Mouse (Mus musculus) heart, embryonic 11.5 days (tissue): ENCODE measurements at regions not wholly inside any gene's neighbourhood (a gene's known extent, or its start where the extent isn't known, plus 50 kb on each side); places are given as distances from the start of the nearest gene placed in this dataset.

ENCODE experiments used
- ATAC-seq: fragments of 200-750 bp; cut with Nextera tagmentation; replicated peaks from 2 replicates; pipeline ENCODE4 v1.8.0; 2017; ENCODE audit warnings: moderate library complexity; ENCODE audit not compliant: insufficient number of reproducible peaks, low FRiP score, low TSS enrichment
- H3K27ac ChIP-seq: fragments of 300-500 bp; sonication (generic); 2 replicates; pipeline ENCODE4 v1.5.1; 2014; ENCODE audit warnings: mild to moderate bottlenecking, low read depth, low read length
- H3K27me3 ChIP-seq: fragments of 300-500 bp; sonication (generic); 2 replicates; pipeline ENCODE4 v1.6.1; 2014; ENCODE audit warnings: mild to moderate bottlenecking, low read length, mixed read lengths; ENCODE audit not compliant: control insufficient read depth, insufficient read depth
- H3K36me3 ChIP-seq: fragments of 300-500 bp; sonication (generic); 2 replicates; pipeline ENCODE4 v1.6.1; 2014; ENCODE audit warnings: mild to moderate bottlenecking, low read length, moderate library complexity, mixed read lengths; ENCODE audit not compliant: control insufficient read depth, insufficient read depth
- H3K4me1 ChIP-seq: fragments of 300-500 bp; sonication (generic); 2 replicates; pipeline ENCODE4 v1.6.1; 2014; ENCODE audit warnings: low read length; ENCODE audit not compliant: control insufficient read depth, insufficient read depth
- H3K4me2 ChIP-seq: fragments of 300-500 bp; sonication (generic); 2 replicates; pipeline ENCODE4 v1.6.1; 2014; ENCODE audit warnings: mild to moderate bottlenecking, moderate library complexity
- H3K4me3 ChIP-seq: fragments of 300-500 bp; sonication (generic); 2 replicates; pipeline ENCODE4 v1.5.1; 2014; ENCODE audit warnings: low read depth, low read length
- H3K9ac ChIP-seq: fragments of 300-500 bp; sonication (generic); 2 replicates; pipeline ENCODE4 v1.6.1; 2014; ENCODE audit warnings: mild to moderate bottlenecking, low read depth, low read length, moderate library complexity
- H3K9me3 ChIP-seq: fragments of 300-500 bp; sonication (generic); replicated peaks from 2 replicates; pipeline ENCODE4 v1.6.1; 2016; ENCODE audit warnings: low read length; ENCODE audit not compliant: control insufficient read depth
- WGBS: fragments of 180-500 bp; shearing (Covaris S2); extraction: QIAGEN DNeasy Blood & Tissue Kit; methylation state at CpG from one replicate; pipeline ENCODE4 v1.1.7; 2014; ENCODE audit not compliant: insufficient replicate concordance; 5-methylcytosine and 5-hydroxymethylcytosine counted together

DNA sequence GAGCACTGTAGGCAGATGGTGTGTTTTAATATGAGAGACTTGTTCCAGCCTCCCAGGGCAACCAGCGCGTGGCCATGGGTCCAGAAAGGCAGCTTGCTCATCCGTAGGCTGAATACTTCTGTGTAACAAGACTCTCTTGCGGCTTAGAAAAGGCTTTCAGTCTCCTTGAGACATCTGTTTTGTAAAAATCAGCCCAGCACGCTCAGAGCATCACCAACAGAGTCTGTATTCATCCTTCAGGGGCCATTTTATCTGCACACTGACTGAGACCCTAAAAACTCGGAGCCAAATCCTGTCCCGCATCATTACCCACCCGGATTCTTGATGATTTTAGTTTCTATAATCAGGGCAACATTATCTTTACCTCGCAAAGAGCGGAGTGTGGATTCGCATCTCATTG is 396.4 kb upstream of the Klf4 start:
- WGBS = 70% methylated on average over 11 of the region's 11 CpGs
- H3K27me3 ChIP-seq = no peaks in the 10 kb centered on the region
- H3K27ac ChIP-seq = no peak overlapping the region
- H3K9me3 ChIP-seq = no peaks in the 10 kb centered on the region
- H3K36me3 ChIP-seq = no peaks in the 10 kb centered on the region
- H3K9ac ChIP-seq = no peak overlapping the region
- no peaks in the 10 kb centered on the region for H3K4me1 ChIP-seq
- ATAC-seq = no peak
- no peak overlapping the region for H3K4me2 ChIP-seq
- H3K4me3 ChIP-seq = no peak overlapping the region

DNA sequence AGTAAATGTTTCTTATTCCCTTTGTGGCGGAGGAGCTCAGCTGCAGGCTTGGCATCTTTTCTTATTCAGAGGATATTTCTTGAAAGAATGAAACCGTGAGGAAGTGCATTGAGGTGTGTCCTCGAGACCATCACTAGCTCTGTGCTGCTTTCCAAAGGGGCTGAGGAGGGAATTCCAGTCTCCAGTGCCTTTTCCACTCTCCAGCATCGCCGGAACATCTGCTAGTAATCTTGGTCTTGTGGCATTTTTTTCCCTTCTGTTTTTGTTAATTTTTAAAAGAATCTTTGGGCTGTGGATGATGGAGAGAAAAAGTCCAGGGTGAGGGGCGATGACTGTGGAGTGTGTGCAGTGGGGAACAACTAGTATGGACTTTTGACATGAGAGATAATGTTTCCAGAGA is 395.9 kb upstream of the Klf4 start:
- ATAC-seq = no peak

DNA sequence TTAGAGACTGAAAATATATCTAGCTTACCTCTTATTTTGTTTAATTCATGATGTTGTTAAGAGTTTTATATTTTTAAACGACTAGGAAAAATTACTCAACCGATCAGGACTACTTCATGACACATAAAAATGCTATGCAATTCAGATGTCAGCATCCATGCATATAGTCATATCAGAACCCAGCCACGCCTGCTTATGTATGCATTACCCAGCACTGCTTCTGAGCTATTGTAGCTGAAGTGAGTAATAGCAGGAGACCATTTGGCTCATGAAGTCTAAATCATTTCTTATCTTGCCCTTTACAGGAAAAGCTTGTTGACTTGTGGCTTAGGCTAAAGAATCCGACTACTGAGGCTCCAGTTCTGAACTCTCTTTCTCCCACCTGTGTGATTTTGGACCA is 395.1 kb upstream of the Klf4 start:
- Histone ChIP-seq H3K27me3 (no peaks in the 10 kb centered on the region), H3K4me3 (no peak overlapping the region), H3K4me2 (no peak overlapping the region), H3K9me3 (no peaks in the 10 kb centered on the region), H3K27ac (no peak overlapping the region), H3K4me1 (no peaks in the 10 kb centered on the region), H3K9ac (no peak overlapping the region), H3K36me3 (no peaks in the 10 kb centered on the region)
- whole genome bisulfite sequencing = 72% methylated on average over 4 of the region's 4 CpGs
- no peak for ATAC-seq

More for the DNA sequence above, 395.9 kb upstream of the Klf4 start:
- no peak overlapping the region for H3K4me3 ChIP-seq
- H3K4me1 ChIP-seq = no peaks in the 10 kb centered on the region
- no peaks in the 10 kb centered on the region for H3K27me3 ChIP-seq
- no peaks in the 10 kb centered on the region for H3K9me3 ChIP-seq
- H3K27ac ChIP-seq = no peak overlapping the region
- H3K4me2 ChIP-seq = no peak overlapping the region
- H3K9ac ChIP-seq = no peak overlapping the region
- 78% methylated on average over 6 of the region's 6 CpGs for WGBS
- H3K36me3 ChIP-seq = no peaks in the 10 kb centered on the region

DNA sequence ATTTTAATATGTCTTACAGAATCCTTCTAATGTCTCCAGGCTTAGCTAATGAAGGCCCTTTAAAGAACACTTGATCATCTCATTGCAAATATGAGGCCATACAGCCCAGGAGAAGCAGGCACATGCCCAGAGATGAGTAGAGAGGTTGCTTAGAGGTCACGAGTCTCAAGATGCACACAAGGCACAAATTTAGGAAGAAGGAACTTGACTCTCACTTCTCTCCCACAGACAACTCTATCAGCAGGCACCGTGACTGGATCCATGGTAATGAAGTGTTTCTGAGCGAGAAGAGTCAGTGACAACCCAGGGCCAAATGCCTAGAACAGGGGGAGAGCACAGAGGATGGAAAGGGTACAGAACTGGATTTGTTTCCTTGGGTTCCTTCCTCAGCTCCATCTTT is 392.7 kb upstream of the Klf4 start:
- WGBS = 64% methylated on average over 3 of the region's 3 CpGs
- no peak for ATAC-seq
- no peak overlapping the region for H3K4me2 ChIP-seq

GRCm38 (mm10) chr4:55921217-55921616 is 389.0 kb upstream of the Klf4 start:
- H3K27ac ChIP-seq = no peak overlapping the region
- no peak overlapping the region for H3K4me3 ChIP-seq
- WGBS = 72% methylated on average over 4 of the region's 4 CpGs
- H3K27me3 ChIP-seq = no peaks in the 10 kb centered on the region
- no peaks in the 10 kb centered on the region for H3K36me3 ChIP-seq
- no peaks in the 10 kb centered on the region for H3K9me3 ChIP-seq
- no peak overlapping the region for H3K9ac ChIP-seq
- no peak for ATAC-seq
- H3K4me2 ChIP-seq = no peak overlapping the region
- H3K4me1 ChIP-seq = no peaks in the 10 kb centered on the region

More for the DNA sequence above, 392.7 kb upstream of the Klf4 start:
- Histone ChIP-seq H3K27me3 (no peaks in the 10 kb centered on the region), H3K4me3 (no peak overlapping the region), H3K9ac (no peak overlapping the region), H3K9me3 (no peaks in the 10 kb centered on the region), H3K4me1 (no peaks in the 10 kb centered on the region), H3K36me3 (no peaks in the 10 kb centered on the region), H3K27ac (no peak overlapping the region)

DNA sequence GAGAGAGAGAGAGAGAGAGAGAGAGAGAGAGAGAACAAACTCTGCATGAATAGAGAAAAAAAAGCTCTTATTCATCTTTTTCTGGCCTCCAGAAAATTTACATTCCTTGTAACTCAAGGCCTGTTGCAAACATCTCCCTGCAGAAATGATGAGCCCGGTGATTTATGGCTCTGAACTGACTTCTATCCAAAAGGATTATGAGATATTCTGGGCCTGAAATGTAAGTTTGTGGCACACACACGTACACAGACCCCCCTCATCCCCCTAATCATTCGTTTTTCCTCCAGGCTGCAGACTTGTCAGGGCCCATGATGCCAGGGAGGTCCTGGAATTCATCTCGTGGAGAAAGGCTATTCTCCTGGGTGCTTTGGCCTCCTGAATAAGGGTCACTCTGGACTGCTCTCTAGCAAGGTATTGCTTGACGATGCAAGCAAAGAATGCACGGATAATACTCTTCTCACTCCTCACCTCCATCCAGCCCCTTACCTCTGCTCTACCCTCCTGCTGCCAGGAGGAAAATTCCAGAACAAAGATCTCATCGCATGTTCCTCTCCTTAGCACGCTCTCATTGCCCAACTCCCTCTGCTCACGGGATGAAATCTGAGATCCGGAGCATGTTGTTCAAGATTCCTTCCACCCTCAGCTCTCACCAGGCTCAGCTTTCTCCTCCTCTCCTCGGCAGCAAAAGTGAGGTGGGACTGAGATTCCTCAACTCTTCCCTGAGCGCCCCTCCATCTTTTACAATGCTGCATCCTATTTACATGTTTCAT is 362.0 kb upstream of the Klf4 start:
- Histone ChIP-seq H3K4me3 (no peak overlapping the region), H3K4me2 (no peak overlapping the region), H3K4me1 (no peaks in the 10 kb centered on the region), H3K9ac (no peak overlapping the region), H3K27ac (no peak overlapping the region), H3K9me3 (no peaks in the 10 kb centered on the region), H3K36me3 (no peaks in the 10 kb centered on the region), H3K27me3 (no peaks in the 10 kb centered on the region)
- no peak for ATAC-seq
- 61% methylated on average over 12 of the region's 12 CpGs for WGBS

DNA sequence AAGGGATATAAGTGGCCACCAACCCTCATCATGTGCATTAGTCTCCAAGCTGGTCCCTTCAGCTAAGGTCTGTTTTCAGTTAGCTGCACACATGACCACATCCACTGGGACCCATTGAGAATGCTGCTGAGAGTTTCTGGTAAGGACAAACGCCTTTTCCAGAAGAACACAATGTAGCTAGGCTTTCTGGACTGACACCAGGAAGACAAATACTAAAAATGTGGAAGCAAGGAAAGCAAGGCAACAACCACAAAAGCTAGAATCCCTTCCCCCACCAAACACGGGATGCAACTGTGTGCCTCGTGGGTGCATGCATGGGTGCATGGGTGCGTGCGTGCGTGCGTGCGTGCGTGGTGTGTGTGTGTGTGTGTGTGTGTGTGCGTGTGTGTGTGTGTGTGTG is 359.4 kb upstream of the Klf4 start:
- H3K27ac ChIP-seq = no peak overlapping the region
- no peaks in the 10 kb centered on the region for H3K4me1 ChIP-seq
- H3K9ac ChIP-seq = no peak overlapping the region
- no peak overlapping the region for H3K4me2 ChIP-seq
- no peak overlapping the region for H3K4me3 ChIP-seq
- H3K27me3 ChIP-seq = no peaks in the 10 kb centered on the region
- no peak for ATAC-seq
- WGBS = 90% methylated on average over 9 of the region's 10 CpGs
- H3K36me3 ChIP-seq = no peaks in the 10 kb centered on the region
- H3K9me3 ChIP-seq = no peaks in the 10 kb centered on the region

GRCm38 (mm10) chr4:55887581-55887980 is 355.3 kb upstream of the Klf4 start:
- H3K4me1 ChIP-seq = no peaks in the 10 kb centered on the region
- 77% methylated on average over 6 of the region's 6 CpGs for WGBS

DNA sequence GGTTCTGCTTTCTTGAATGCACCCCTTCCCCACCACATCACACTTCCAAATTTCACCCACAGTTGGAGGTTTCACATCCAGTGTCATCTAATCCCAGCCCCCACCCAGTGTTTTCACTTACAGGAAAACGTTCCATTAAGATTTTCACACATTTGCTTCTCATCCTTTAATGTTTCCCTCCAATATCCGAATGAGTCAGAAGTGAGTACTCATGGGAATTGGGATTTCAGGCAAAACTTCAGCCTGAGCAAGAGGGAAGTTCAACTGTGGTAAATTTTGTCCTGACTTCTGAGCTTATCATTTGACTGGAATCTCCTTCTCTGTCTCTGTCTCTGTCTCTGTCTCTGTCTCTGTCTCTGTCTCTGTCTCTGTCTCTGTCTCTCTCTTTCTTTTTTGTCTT is 350.3 kb upstream of the Klf4 start:
- no peak for ATAC-seq
- no peaks in the 10 kb centered on the region for H3K27me3 ChIP-seq
- 46% methylated on average over 2 of the region's 2 CpGs for WGBS
- no peak overlapping the region for H3K9ac ChIP-seq
- no peaks in the 10 kb centered on the region for H3K4me1 ChIP-seq
- H3K9me3 ChIP-seq = no peaks in the 10 kb centered on the region
- H3K36me3 ChIP-seq = no peaks in the 10 kb centered on the region
- H3K27ac ChIP-seq = no peak overlapping the region
- no peak overlapping the region for H3K4me2 ChIP-seq
- no peak overlapping the region for H3K4me3 ChIP-seq

More at GRCm38 (mm10) chr4:55887581-55887980, 355.3 kb upstream of the Klf4 start:
- no peaks in the 10 kb centered on the region for H3K36me3 ChIP-seq
- no peak overlapping the region for H3K4me2 ChIP-seq
- H3K27me3 ChIP-seq = no peaks in the 10 kb centered on the region
- no peak overlapping the region for H3K4me3 ChIP-seq
- H3K27ac ChIP-seq = no peak overlapping the region
- no peak for ATAC-seq
- H3K9me3 ChIP-seq = no peaks in the 10 kb centered on the region
- no peak overlapping the region for H3K9ac ChIP-seq
